Mouse (Mus musculus) embryo, embryonic 10.5 days (tissue): ENCODE results near the gene Lnx1.
A peak's percentile ranks its signal among the peaks of the same experiment; 100 is the strongest.

Source experiments
- DNase-seq: peaks from one replicate; pipeline ENCODE4 v3.0.0-alpha.2; 2015; ENCODE audit warnings: low spot score

Gene Lnx1

DNA sequence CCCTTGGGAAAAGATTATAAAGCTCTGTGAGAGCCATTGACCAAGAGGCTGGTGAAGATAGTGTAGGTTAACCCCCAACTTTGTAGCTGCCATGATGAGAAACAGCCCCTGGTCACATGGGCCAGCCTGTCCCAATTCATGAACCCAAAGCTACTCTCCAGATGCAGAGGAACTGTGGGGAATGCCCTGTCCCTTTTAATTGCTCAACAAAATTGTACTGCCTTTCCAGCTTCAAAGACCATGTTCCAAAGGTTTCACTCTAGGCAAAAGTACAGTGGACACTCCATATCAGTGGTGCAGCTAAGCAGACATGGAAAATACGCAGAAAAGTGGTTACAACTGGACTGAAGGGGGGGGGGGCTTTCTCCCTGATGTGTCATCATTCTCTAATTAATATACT is 53.6 kb downstream of the Lnx1 start:
- DNase-seq = no peak

DNA sequence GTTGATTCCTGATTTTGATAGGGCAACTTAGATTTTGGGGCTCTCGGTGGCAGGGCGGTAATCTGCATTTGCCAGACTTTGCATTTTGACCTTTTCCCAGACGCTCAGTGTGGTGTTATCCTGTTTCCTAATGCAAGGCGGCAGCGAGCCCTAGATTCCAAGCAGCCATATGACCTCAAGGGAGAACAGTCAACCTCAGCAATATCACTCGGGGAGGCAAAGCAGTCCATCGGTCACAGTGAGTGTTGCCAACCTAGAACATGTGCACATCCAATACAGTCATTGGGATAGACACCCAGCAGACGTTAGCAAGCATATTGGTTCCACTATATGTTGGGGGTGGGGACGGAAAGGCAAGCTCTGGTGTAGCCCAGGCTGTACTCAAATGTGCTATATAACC is 54.5 kb downstream of the Lnx1 start:
- no peak for DNase-seq

DNA sequence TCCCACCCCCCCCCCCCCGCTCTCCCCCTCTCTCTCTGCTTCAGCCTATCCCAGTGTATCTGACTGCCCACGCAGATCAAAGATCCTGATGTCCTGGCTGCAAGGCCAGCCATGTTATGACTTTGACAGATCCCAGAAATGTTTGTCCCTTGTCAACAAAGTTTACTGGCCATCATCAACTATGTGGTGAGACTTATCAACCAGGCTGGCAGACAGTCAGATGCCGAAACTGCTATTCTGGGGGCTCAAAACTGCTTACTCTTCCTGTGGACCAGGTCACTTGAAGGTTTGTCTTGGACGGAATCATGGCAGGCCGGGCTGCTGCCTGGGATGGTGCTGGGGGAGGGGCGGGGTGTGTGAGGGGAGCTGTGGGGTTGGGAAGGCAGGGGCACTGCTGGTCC is 55.1 kb downstream of the Lnx1 start:
- DNase-seq = no peak

DNA sequence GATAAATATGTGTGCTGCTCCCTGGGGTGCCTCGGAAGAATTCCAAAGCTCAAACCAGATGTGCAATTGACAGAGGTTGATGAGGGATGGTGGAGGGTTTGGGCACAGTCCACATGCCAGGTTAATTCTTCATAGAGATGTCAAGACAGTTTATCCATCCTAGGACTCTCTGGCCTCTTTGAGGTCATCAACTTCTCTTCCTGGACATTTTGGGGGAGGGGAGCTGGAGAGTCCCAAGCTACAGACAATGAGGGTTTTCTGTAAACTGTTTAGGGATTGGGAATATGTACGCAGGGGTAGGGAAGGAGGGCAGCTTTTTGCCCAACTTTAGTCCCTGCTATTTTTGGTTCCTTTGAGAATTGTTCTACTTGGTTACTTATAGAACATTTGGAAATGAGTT is 60.4 kb downstream of the Lnx1 start:
- no peak for DNase-seq

DNA sequence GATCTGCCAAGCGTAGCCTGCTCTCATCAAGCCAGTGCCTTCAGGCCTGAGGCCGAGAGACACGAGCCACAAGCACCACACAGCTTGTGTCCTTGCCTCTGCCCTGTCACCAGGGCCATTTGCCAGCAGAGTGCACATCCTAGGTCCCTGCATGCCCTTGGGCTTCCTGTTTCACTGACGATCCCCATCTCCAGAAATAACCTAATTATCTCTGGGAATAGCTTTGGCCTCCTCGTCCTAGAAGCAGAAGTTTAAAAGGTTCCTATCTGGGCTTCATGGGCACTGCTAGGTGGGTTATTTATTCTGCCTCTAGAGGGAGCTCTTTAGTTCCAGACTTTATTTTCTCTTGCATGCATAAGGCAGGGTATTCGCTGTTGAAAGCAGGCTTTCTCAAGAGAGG is 61.7 kb downstream of the Lnx1 start:
- DNase-seq = peak; percentile 67

DNA sequence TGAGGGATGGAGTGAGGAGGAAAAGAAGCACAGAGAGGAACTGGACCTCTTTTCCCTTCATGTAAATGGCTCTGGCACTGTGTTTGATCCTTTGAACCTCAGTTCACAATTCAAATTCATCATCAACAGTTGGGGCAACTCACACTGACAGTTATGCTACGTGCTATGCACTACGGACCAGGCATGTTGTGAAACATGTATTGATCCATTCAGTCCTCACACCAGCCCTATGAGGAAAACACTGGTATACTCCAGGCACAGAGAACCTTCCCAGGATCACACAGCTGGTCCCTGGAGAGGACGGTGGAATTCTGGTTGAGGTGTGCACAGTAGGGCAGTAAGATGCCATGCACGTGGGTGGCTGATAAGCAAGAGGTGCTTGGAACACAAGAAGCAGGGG is 62.2 kb downstream of the Lnx1 start:
- no peak for DNase-seq

DNA sequence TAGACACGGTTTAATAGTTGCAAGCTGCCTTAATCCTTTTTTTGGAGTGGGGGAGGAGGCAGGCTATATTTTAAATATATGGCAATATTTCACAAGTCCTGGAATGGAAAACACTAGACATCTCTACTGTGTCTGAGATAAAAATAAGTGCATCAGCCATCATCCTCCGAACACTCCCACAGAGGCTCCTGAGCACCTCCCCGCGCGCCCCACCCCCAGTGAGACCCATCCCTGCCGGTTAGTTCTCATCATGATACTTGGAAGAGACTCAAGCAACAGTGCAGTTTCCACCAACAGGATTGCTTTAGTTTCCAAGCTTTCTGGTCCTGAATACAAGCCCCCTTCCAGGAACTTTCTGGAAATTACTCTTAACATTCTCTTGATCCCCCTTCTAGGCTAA is 63.2 kb downstream of the Lnx1 start:
- no peak for DNase-seq

DNA sequence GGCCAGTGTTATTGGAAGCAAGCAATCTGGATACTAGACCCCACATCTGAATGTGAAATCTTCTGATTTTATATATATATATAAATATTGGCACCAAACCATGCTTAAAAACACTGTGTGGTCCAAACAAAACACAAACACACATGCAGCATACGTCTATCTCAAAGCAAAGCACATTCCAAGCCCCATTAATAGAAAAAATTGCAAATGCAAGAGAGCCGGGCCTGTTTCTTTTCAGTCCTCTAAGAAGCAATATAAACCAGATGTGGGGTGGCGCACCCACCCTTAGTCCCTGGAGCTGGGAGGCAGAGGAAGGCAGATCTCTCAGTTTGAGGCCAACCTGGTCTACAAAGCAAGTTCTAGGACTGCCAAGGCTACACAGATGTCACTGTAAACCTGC is 68.3 kb downstream of the Lnx1 start:
- DNase-seq = no peak

DNA sequence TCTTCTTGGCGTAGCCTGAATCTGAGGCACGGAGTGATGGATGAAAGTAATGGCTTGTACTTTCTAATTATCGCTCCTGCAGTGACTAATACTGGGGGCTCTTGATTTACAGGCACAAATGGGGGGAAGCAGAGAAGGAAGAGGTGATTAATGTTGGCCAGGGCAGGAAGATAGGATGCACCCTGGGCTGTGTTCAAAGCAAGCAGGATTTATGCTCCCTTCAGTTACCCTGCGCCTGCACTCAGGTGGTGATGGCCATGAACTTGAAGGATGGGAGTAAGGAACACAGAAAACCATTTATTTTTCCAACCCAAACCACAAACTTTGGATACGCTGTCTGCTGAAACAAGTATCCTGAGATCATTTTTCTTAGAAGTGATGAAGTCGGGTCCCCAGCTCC is 69.3 kb downstream of the Lnx1 start:
- no peak for DNase-seq

DNA sequence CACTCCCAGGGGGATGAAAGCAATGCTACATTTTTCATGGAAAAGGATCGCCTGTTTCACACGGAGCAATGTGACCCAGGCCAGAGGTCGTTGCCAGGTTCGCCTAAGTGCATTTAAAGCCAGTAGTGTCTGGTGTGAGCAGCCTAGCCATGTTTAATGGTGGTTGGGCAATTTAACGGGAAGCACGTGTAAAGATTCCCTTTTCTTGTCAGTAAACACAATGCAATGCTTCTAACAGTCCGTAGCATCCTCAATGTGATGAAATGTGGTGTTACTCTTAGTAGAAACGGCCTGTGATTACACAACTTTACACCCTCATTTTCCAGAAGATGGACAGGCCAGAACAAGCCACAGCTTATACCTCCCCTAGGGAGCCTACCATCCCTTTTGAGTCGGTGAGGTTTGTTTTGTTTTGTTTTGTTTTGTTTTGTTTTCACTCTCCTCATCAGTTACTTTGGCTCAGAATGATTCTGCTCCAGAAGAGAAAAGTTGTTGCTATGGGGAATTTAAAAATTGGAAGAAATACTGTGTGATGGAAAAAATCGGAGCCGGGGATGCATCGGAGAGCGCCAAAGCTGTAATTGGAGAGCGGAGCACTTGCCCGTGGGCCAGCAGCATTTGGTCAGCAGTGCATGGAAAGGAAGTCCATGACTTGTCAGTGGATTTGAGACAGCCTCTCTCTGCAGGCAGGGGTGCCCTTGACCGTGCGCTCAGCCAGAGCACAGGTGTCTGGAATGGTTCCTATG is 70.2 kb downstream of the Lnx1 start:
- peak; percentile 57 for DNase-seq

DNA sequence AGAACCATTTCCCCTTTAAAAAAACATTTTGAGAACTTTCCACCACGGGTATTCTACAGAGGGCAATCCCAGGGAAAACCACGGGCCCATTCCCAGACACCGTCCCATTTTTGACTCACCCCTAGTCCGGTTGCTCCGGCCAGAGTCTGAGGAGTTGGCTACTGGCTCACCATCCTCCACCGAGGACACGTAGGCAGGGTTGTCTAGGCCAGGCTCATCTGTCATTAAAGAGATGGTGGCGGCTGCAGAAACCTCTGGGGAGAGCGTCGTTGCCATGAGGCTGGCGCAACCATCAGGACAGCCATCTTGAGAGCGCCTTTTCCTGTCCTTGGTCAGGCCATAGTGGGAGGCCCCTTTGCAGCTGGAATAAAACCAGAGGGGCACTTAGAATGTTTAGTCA is 74.7 kb downstream of the Lnx1 start:
- no peak for DNase-seq

DNA sequence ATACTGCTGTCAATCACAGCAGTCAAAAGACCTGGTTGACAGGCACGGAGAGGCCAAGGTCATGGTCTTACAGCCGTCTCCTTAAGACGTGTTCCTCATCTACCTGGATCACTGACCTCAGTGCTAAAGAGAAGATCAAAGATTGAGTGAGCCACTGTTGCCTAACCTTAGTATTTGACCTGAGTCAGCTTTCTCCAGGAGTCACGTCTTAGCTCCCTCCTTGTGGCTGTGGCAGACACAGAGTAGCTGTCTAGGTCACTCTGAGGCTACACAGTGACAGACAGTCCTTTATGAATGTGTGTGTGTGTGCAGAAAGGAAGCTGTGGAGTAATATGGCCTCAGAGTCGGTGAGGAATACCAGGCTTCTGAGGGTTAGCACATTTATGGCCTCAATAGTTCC is 78.3 kb downstream of the Lnx1 start:
- no peak for DNase-seq

DNA sequence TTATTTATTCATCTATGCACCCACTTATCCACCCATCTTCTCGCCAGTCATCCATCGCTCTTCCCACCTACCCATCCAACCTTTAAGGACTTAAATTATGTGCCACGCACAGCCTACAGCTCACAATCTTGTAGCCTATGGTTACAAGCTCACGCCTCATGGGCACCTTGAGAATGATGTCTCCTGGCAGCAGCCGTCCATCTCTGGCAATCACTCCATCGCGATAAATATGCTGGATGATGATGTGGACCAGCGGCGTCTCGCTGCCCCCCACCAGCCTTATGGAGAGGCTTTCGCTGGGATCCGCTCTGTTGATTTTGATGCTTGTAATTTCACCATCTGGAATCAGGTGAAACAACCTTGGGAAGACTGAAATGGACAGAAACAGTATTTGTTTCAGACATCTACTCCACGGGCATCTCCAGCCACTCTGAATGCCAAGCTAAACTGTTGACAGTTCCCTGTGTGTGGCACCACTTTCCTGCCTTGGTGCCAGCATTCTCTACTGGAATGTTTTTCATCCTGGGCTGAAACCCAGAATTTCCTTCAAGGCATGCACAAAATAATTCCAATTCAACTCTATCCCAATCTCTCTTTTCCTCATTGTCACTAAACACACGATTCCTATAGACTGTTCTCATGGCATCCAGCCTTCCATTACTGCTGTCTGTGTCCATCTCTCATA is 79.3 kb downstream of the Lnx1 start:
- DNase-seq = no peak

DNA sequence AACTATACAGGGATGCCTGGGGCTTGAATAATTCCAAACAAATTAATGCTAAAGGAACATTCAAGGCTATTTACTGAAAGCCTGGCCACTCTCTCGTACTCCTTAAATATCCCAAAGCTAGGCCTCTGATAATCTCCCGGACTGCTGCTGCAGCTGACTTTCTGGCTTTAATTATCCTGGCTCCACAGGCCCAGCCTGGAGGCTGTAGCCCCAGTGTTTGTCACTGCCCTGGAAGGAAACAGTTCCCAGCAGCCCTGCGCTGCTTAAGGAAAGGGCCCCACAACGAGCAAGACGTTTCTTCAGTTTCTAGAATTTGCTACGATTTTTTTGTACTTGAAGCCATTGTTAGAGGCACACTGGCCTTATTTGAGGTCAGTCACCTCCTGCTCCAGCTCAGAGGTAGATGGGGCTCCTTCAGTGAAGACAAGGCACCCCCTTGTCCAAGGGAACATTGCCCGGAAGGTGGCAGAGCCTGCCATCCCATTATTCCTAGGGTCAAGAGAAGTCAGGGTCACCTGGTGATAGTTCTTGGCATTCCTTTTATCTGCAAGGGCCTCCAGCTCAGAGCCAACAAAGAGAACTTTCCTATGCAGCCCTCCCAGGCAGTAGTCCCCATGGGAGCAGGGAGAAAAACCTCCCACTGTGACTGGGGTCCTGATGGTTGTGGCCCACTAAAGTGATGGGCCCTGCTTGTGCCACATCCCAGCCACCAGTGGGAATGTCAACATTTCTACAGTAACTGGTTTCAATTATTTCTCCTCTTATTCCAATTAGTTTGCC is 80.8 kb downstream of the Lnx1 start:
- peak; percentile 53 for DNase-seq

DNA sequence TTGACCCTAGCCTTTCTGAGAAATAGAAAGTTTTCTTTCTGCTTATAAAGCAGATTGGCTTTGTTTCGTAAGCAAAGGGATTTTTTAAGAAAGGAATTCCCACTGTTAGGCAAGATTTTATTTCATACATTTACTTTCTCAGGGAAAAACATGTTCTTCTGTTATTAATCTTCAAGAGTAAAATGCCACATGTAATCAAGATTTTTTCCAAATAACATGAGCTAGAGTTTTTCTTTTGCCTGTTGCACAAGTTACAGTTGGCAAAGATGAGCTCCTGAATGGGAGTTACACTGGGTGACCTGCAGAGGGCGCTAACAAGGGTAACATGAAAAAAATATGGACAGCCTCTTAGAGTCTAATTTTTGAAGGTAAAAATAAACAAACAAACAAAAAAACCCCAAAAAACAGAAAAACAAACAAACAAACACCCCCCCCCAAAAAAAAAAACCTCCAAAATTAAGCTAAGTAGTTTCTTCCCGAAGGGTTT is 84.1 kb downstream of the Lnx1 start:
- peak; percentile 54 for DNase-seq

DNA sequence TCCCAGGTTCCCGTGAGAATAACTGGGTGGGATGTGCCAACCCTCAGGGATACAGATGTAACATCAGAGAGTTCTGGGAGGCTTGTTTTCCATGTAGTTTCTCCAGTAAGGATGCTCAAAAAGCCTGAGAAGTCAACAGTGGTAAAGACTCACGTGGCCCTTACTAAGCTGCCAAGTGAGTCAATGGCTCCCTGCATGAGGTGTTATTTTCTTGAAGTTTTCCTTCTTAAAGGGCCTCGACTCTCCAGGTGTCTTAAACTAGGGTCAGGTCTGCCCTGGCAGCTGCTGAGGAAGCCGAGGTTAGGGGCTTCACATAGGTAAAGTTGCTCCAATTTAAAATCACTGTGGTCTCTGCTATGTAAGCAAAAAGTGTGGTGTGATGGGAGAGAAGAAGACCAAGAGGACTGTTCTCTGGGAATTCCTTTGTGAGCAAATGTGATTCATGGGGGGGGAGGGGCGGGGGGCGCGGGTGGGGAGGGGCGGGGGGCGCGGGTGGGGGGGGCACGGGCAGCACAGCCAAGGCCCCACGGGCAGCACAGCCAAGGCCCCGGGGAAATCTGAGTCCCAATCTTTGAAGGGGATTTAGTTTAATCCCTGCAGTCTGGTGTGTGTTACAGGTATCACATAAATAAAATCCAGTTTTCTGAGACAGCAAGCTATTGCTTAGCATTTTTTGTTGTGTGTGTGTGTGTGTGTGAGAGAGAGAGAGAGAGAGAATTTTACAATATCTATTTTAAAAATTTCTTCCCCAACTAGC is 84.7 kb downstream of the Lnx1 start:
- DNase-seq = no peak

DNA sequence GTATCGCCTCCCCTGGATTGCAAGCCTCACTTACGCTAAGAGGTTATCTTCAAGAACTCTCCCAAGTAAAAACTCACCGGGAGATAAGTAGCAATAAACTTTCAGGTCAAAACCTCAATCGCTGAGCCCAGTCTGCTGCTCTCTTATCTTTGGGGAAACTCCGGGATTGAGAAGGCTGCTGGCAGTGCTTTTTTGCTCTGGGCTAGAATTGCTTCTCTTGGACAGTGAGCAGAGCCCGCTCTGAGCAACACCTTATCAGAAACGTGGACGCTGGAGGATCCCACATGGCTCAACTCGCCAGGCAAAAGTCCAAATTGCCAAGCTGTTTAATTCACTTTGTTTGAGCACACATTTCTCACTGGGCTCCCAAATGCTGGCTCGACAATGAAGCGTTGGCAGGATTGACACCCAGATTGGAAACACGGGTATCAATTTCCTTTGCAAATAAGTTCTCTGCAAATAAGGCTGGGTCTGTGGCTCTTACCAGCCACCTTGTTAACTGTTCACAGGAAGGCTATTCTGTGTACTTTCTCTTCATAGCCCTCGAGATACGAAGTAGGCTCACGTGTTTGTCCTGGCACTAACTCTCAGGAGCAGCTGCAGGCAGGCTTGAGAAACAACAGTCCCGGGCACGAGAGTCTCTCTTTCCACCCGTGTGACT is 89.1 kb downstream of the Lnx1 start:
- no peak for DNase-seq

DNA sequence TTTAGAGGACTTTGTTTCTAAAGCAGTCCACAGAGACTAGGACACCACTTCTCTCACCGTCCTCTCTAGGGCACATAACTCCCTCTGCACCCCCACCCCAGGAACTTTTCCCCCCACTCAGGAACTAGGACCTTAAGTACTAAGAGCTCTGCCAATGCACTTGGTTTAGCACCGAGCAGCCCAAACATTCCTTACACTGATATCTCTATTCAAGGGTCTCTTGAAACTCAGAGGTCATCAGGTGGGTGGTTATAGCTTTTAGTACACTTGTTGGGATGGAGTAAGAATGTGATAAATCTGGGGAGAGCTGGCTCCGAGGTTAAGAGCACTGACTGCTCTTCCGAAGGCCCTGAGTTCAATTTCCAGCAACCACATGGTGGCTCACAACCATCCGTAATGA is 90.0 kb downstream of the Lnx1 start:
- DNase-seq = no peak

DNA sequence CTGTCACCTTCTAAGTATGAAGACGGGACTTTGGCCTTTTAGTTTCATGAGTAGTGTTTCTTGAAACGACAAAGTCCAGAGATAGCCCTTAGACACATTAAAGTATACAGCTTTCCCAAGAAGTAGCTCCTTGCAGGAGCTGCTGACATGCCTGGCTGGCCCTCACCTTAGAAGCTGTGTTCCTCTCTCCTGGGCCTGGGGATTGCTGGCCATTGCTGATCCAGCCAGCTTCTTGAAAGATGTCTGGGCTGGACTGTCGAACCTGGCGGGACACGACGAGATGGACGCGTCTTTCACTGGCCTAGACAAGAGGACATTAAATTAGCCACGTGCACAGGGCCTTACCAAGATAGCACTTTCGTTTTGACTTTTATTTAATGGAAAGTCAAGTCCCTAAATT is 92.2 kb downstream of the Lnx1 start:
- DNase-seq = no peak

DNA sequence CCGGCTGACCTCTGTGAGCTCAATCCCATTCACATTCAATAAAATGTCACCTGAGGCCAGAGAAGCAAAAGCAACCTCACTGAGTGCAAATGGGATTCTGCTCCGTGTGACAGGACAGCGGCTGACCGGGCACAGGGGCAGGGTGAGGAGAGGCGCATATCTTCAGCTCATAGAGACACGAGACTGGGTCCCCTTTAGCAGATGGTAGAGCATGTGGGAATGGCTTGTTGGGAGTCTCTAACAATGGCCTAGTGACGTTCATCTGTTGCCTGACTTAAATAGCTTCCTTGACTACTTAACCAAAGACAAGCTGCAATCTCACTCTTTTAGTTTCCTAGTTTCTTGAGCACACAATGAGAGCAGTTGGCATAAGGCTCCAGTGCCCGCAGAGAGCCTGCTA is 96.5 kb downstream of the Lnx1 start:
- DNase-seq = no peak

DNA sequence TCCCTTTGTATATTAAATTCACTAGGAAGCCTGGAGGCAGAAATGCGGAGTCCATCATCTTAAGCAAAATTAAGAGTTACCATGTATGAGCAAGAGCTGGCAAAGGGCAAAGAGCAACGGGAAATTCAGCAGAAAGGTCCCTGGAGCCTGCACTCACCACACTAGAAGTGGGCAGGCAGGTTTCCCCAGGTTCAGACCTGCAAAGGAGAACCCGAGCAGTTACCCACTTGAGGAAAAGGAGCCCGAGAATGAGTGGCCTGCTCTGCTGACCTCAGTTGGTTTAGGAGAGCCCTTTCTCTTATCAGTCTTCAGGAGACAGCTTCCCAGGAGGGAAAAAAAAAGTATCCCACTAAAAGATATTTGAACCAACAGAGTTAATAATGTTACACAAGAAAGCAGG is 99.4 kb downstream of the Lnx1 start:
- DNase-seq = no peak

DNA sequence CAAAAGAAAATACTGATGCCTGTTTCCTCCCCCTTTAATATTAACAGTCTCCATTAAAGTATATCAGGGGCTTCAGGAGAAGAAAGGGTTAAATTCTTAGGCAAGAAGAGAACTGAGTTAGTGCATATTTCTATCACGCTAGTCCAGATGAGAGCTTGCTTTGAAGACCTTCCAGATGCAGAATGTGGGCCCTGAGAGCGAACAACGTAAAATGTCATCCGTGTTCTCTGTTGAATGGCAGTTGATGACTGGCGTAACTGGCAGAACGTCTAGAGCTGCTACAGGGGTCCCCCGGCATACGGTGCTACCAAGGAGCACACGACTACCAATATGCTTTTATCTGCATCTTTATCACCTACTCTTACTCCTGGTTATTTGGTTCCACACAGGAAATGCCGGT is 100.3 kb downstream of the Lnx1 start:
- DNase-seq = no peak
